Mouse (Mus musculus) midbrain, embryonic 16.5 days (tissue): ENCODE results near the gene Nkapl. TPM values are rescaled to one million over a fixed set of nuclear protein-coding genes. Genes with fewer than 3 reads are reported as not detected.
A peak's percentile ranks its signal among the peaks of the same experiment; 100 is the strongest.

Source experiments
- ATAC-seq: fragments of 200-750 bp; cut with Nextera tagmentation; 2 replicates; pipeline ENCODE4 v1.8.0; 2017; ENCODE audit warnings: moderate TSS enrichment
- H3K27ac ChIP-seq: fragments of 300-500 bp; sonication (generic); 2 replicates; pipeline ENCODE4 v1.5.1; 2014; ENCODE audit warnings: mild to moderate bottlenecking, low read length, mixed read lengths
- H3K27me3 ChIP-seq: fragments of 300-500 bp; sonication (generic); 2 replicates; pipeline ENCODE4 v1.6.1; 2014; ENCODE audit warnings: low read depth, low read length, mixed read lengths; ENCODE audit not compliant: control insufficient read depth, insufficient read depth
- H3K36me3 ChIP-seq: fragments of 300-500 bp; sonication (generic); 2 replicates; pipeline ENCODE4 v1.6.1; 2014; ENCODE audit warnings: mild to moderate bottlenecking, low read length, moderate library complexity, mixed read lengths; ENCODE audit not compliant: control insufficient read depth, insufficient read depth
- H3K4me1 ChIP-seq: fragments of 300-500 bp; sonication (generic); 2 replicates; pipeline ENCODE4 v1.6.1; 2014; ENCODE audit warnings: mild to moderate bottlenecking, low read length, mixed read lengths; ENCODE audit not compliant: control insufficient read depth, insufficient read depth
- H3K4me2 ChIP-seq: fragments of 300-500 bp; sonication (generic); 2 replicates; pipeline ENCODE4 v1.6.1; 2014; ENCODE audit warnings: mild to moderate bottlenecking, low read length, mixed read lengths
- H3K4me3 ChIP-seq: fragments of 300-500 bp; sonication (generic); 2 replicates; pipeline ENCODE4 v1.5.1; 2014; ENCODE audit warnings: low read depth, mild to moderate bottlenecking, low read length, moderate library complexity, mixed read lengths
- H3K9ac ChIP-seq: fragments of 300-500 bp; sonication (generic); 2 replicates; pipeline ENCODE4 v1.6.1; 2014; ENCODE audit warnings: low read depth, low read length, mixed read lengths
- H3K9me3 ChIP-seq: fragments of 300-500 bp; sonication (generic); replicated peaks from 2 replicates; pipeline ENCODE4 v1.6.1; 2014; ENCODE audit warnings: mild to moderate bottlenecking, low read length, mixed read lengths; ENCODE audit not compliant: control insufficient read depth, poor library complexity, severe bottlenecking
- WGBS: fragments of 180-500 bp; shearing (Covaris S2); extraction: QIAGEN DNeasy Blood & Tissue Kit; methylation state at CpG from one replicate; pipeline ENCODE4 v1.1.7; 2014; 5-methylcytosine and 5-hydroxymethylcytosine counted together
- polyA plus RNA-seq: library from polyadenylated mRNA; unstranded; fragments of >200 nt; fragmentation: Nextera tagmentation; extraction: Ambion mirVana; gene quantifications from 2 replicates; pipeline ENCODE4 v1.2.1, GENCODE M21; 2015

Nkapl gene
- polyA plus RNA-seq, 1 experiment from 2014 or later, result 4.5 TPM

GRCm38 (mm10) chr13:21446796-21447195 is 21.5 kb downstream of the Nkapl start:
- H3K27me3 ChIP-seq, result no peaks in the 10 kb centered on the region
- H3K36me3 ChIP-seq, result peaks cover 24% of the 10 kb centered on the region
- no peak overlapping the region for H3K4me2 ChIP-seq
- no peak for ATAC-seq
- H3K27ac ChIP-seq, result no peak overlapping the region
- no peaks in the 10 kb centered on the region for H3K9me3 ChIP-seq
- H3K9ac ChIP-seq, result no peak overlapping the region
- 0 out of 2 replicates have a peak, but pooled peaks cover under 1% of the 10 kb centered on the region for H3K4me1 ChIP-seq
- WGBS, result 93% methylated on average over 9 of the region's 9 CpGs
- H3K4me3 ChIP-seq, result no peak overlapping the region

GRCm38 (mm10) chr13:21441207-21441572 is 27.1 kb downstream of the Nkapl start:
- Histone ChIP-seq H3K4me3 (peak overlapping the region; percentile 51), H3K27ac (peak overlapping the region; percentile 85), H3K4me2 (peak overlapping the region; percentile 75), H3K4me1 (peaks cover 13% of the 10 kb centered on the region), H3K9ac (peak overlapping the region; percentile 73; the same call in 1 of the 2 replicates), H3K36me3 (peaks cover 14% of the 10 kb centered on the region), H3K27me3 (no peaks in the 10 kb centered on the region), H3K9me3 (no peaks in the 10 kb centered on the region)
- WGBS, result 18% methylated on average over 10 of the region's 10 CpGs
- ATAC-seq, result peak; percentile 61

- under 1% methylated on average over 32 of the region's 32 CpGs for WGBS
- H3K9ac ChIP-seq, result peak within 1 kb of the TSS; percentile 73
- peak; percentile 99 for ATAC-seq
- H3K27me3 ChIP-seq, result no peaks in the 10 kb centered on the region
- peak within 1 kb of the TSS; percentile 85 for H3K27ac ChIP-seq
- H3K9me3 ChIP-seq, result no peaks in the 10 kb centered on the region
- peaks cover 14% of the 10 kb centered on the region for H3K36me3 ChIP-seq
- peaks cover 13% of the 10 kb centered on the region for H3K4me1 ChIP-seq
- peak within 1 kb of the TSS; percentile 75 for H3K4me2 ChIP-seq
- H3K4me3 ChIP-seq, result peak within 1 kb of the TSS; percentile 51
These were observed 27.7 kb downstream of the Nkapl start, which contains the start of gene Pgbd1 for GRCm38 (mm10) chr13:21440503-21441206. TSS of gene Pgbd1 (minus strand) at chr13:21441058.

GRCm38 (mm10) chr13:21435476-21435875 is 32.8 kb downstream of the Nkapl start:
- H3K9me3 ChIP-seq, result no peaks in the 10 kb centered on the region
- no peak for ATAC-seq
- H3K9ac ChIP-seq, result no peak overlapping the region
- no peak overlapping the region for H3K4me2 ChIP-seq
- H3K27ac ChIP-seq, result no peak overlapping the region
- WGBS, result 86% methylated on average over 4 of the region's 4 CpGs
- H3K36me3 ChIP-seq, result no peaks in the 10 kb centered on the region
- H3K4me1 ChIP-seq, result peaks cover 10% of the 10 kb centered on the region
- no peak overlapping the region for H3K4me3 ChIP-seq
- no peaks in the 10 kb centered on the region for H3K27me3 ChIP-seq

- no peaks in the 10 kb centered on the region for H3K36me3 ChIP-seq
- H3K27ac ChIP-seq, result no peak overlapping the region
- no peak overlapping the region for H3K4me3 ChIP-seq
- no peak overlapping the region for H3K9ac ChIP-seq
- no peaks in the 10 kb centered on the region for H3K4me1 ChIP-seq
- no peak overlapping the region for H3K4me2 ChIP-seq
- H3K27me3 ChIP-seq, result no peaks in the 10 kb centered on the region
- no peak for ATAC-seq
- no peaks in the 10 kb centered on the region for H3K9me3 ChIP-seq
- 95% methylated on average over 1 of the region's 1 CpGs for WGBS
These were observed 40.7 kb downstream of the Nkapl start for GRCm38 (mm10) chr13:21427631-21428030.

- 81% methylated on average over 5 of the region's 5 CpGs for WGBS
- no peaks in the 10 kb centered on the region for H3K4me1 ChIP-seq
- H3K27me3 ChIP-seq, result no peaks in the 10 kb centered on the region
- H3K27ac ChIP-seq, result no peak overlapping the region
- H3K36me3 ChIP-seq, result no peaks in the 10 kb centered on the region
- no peaks in the 10 kb centered on the region for H3K9me3 ChIP-seq
- H3K4me2 ChIP-seq, result no peak overlapping the region
- H3K9ac ChIP-seq, result no peak overlapping the region
- ATAC-seq, result no peak
- no peak overlapping the region for H3K4me3 ChIP-seq
These were observed 45.0 kb downstream of the Nkapl start for GRCm38 (mm10) chr13:21423301-21423700.

- H3K9ac ChIP-seq, result no peak overlapping the region
- ATAC-seq, result no peak
- no peak overlapping the region for H3K27ac ChIP-seq
- H3K4me3 ChIP-seq, result no peak overlapping the region
- no peaks in the 10 kb centered on the region for H3K36me3 ChIP-seq
- no peaks in the 10 kb centered on the region for H3K9me3 ChIP-seq
- H3K27me3 ChIP-seq, result no peaks in the 10 kb centered on the region
- 71% methylated on average over 6 of the region's 6 CpGs for WGBS
- no peak overlapping the region for H3K4me2 ChIP-seq
- no peaks in the 10 kb centered on the region for H3K4me1 ChIP-seq
These were observed 49.4 kb downstream of the Nkapl start for GRCm38 (mm10) chr13:21418865-21419264.

GRCm38 (mm10) chr13:21417298-21418010 is 50.9 kb downstream of the Nkapl start:
- H3K27me3 ChIP-seq, result no peaks in the 10 kb centered on the region
- no peak overlapping the region for H3K9ac ChIP-seq
- WGBS, result 87% methylated on average over 6 of the region's 6 CpGs
- no peaks in the 10 kb centered on the region for H3K9me3 ChIP-seq
- H3K27ac ChIP-seq, result no peak overlapping the region
- H3K36me3 ChIP-seq, result no peaks in the 10 kb centered on the region
- no peak overlapping the region for H3K4me2 ChIP-seq
- no peaks in the 10 kb centered on the region for H3K4me1 ChIP-seq
- ATAC-seq, result no peak
- no peak overlapping the region for H3K4me3 ChIP-seq
